Mouse (Mus musculus): ENCODE data around the gene Ppp6r1.

Gene Ppp6r1

DNA sequence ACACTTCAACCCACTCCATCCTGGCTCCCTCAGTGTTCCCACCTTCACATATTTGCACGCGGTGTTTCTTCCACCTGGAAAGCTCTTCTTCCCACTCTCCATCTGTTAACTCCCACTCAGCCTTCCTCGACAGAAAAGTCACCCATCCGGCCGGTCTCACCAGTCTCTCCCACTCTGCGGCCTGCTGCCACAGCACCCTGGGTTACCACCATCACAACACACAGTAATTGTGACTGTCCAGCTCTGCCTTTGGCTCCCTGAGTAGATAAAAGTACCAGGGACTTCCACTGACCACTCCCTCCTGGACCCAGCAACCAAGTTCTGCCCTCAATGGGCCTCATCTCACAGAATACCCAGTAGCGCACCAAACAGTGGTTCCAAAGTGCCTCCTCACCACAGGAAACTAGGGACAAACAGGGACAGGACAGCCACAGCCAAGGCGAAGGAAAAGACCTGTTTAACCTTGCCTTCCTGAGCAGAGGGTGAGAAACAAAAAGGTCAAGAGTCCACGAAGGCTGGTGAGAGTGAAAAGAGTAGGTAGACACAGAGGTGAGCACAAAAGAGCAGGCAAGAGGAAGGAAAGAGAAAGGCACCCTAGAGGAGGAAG lies 1.2 kb downstream of the Ppp6r1 start:
- DNase-seq (ENCODE audit: low read depth) = no peak

DNA sequence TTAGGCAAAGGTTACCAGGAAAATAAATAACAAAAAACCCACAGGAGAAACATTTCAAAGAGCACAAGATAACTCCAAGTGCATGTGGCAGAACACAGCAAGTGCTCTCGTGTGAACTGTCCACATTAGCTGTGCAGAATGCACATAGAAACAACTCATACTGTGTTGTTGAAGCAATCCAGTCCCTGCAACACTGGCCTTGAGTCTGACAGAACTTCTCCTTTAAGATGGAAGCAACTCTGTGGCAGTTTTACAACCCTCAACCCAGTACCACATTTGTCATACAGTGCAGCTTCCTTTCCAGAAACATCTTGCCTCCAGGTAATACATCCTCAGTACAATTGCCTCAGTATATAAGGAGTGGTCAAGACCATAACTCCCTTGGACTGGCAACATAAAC lies 2.0 kb downstream of the Ppp6r1 start:
- peak; percentile 61 for DNase-seq (ENCODE audit: low read depth)

DNA sequence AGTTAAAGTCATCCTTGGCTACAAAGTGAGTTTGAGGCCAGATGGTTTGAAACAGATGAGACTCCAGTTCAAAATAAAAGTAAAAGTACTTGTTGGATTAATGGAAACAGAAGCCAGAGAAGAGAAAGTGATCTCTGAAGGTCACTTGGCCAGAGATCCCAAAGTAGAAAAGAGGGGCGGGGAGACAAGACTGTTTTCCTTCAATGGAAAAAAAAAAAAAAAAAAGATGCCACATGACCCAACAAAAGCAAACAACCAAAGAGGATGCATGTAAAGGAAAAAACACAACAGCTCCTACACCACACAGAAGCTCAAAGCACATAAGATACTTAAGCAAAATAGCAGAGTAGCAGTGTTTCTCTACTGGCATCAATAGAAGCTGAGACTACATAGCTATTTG lies 2.9 kb downstream of the Ppp6r1 start:
- peak; percentile 33 for DNase-seq (ENCODE audit: low read depth)

DNA sequence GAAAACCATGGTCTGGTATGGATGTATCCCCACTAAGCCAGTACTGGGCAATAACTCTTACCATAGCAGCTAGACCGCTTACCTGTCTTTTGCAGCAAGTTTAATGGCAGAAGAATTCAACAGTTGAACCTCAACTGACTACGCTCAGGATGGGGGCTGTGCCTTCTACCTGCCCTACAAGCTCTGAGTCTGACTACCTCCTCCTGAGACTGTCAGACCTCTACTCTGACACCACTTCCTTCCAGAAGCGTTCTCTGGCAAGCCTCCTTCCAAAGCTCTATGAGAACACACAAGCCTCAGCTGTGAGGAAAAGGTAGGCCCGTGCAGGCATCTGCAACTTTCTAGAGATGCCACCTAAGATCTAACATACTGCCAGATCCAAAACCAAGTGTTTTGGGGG lies 3.4 kb downstream of the Ppp6r1 start:
- no peak for DNase-seq (ENCODE audit: low read depth)

DNA sequence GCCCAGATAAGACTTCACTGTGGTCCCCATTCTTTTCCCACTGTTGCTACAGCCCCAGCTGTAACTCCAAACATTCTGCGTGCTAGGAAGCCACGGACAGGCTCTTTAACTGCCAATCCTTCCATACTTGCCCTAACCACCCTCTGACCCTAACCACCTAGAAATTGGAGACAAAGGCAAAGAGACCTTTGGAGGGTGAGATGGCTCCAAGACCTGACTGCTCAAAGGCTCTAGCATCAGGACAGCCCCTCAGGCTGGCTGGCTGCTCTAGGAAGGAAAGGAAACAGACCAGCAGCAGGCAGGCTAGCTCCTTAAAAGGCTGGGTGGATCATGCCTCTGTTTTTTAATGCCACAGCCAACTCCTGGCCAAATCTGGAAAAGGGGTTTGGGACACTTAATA lies 4.6 kb downstream of the Ppp6r1 start:
- DNase-seq (ENCODE audit: low read depth) = no peak

DNA sequence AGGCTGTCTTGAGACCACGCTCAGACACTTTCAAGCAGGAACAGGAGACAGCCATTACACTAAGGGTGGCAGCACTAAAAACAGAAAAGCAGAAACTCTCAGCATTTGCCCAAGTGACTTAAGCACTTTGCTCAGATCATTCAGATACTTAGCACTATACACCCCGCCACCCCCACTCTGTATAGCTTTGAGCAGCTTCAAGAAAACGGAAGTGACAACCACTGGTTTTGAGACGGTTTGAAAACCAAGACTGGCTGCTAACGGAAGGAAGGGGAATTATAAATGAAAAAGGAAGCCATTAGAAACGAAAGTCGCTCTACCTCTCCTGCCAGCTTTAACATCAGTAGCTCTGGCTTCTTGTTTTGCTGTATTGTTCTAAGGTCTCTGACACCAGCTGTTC lies 5.0 kb downstream of the Ppp6r1 start:
- DNase-seq (ENCODE audit: low read depth) = peak; percentile 95

DNA sequence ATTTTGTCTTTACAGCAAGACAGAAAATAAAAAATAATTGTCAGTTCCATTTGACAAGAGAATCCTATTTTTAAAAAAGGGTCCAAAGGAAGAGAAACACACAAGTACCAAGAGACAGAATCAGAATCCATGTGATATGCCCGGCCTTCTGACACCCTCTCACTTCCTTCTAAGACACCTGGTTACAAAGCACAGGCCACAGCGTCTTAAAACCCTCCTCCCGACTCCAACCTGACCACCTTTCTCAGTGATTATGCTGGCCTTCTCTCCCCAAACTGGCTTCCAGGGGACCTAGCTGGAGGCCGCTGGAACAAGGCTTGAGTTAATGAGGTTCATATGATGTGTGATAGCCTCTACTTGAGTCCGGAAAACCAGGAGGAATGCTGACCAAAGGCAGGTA lies 5.5 kb downstream of the Ppp6r1 start:
- no peak for DNase-seq (ENCODE audit: low read depth)

DNA sequence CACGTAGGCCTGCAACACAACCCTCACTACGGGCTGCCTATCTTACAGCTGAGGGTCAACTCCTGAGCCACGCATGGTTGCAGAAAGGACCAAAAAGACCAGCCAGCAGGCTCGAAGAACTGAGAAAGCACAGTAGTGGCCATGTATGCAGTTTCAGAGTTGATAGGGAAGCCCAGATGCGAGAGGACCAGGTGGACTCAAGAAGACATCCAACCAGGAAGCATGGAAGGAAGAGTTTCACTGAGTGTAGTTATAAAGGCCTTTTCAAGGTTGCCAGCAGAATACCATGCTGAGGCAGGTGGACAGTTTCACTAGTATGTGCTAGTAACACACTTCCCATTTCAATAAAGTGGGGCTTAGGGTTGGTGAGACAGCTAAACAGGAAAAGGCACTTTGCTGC lies 6.1 kb downstream of the Ppp6r1 start:
- no peak for DNase-seq (ENCODE audit: low read depth)

DNA sequence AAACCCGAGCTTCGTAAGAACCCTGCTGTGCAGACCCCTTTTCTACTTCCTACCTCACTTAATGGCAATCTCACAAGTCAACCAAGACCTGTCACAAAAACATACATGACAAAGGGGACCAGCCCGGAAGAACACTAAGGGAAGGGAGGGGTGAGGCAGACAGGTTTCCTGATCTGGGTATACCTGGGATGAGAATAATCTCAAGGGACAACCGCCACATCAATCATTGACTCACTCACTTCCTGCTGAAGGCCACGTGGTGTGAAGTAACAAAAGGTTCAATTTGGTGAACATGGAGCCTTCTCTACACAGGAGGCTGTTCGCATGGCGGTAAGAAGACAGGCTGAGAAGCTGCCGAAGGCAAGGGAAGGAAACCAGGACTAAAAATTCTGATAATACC lies 7.2 kb downstream of the Ppp6r1 start:
- peak; percentile 69 for DNase-seq (ENCODE audit: low read depth)

DNA sequence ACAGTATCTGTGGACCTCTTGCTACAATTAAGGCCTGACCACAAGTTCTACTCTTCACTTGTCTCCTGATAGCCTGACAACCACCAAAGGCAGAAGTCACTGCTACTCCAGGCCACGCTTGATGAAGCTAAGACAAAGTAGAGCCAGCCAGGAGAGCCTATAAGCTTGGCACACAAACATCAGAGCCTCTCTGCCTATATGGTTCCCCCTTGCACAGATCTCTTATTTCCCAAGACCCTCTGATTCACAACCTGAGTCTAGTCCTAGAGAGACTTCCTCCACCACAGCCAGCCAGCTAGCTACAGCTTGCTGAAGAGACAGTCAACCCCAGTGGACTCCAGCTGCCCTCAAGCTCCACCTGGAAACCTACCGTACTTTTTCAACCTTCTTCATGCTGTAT lies 10.8 kb downstream of the Ppp6r1 start:
- peak; percentile 52 for DNase-seq (ENCODE audit: low read depth)

DNA sequence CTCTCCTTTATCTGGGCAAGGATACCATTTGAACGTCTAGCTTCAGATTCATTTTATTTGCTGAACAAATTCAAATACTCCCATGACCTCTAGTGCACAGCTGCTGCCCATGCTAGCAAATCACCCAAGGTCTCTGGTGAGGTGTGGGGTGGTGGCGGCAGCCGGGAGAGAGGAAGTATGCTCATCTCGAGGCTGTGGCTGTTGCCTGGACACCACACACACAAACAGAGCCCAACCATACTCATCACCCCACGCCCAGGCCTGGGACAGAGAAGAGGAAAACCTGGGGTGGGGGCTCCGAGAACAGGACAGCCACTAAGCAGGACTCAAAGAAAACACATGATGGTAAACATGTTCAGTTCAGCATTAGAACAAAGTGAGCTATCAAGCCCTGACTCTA lies 11.5 kb downstream of the Ppp6r1 start:
- peak; percentile 72 for DNase-seq (ENCODE audit: low read depth)

DNA sequence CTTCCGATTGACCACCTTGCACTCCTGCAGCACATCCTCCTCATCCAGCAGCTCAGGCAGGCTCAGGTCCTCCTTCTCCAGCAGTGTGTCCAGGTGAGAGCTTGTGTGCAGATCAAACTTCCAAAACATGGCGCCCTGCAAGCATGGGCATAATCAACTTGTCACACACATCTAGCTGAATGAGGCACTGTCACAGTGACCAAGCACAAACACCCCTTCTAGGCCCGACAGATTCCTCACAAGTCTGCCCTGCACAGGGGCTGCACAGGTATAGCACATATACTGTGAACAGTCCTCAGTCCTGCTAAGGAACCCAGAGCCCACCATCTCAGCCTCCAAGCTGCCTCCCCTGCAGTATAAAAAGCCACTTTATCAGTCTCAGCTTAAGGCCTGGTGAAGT lies 12.0 kb downstream of the Ppp6r1 start:
- no peak for DNase-seq (ENCODE audit: low read depth)

DNA sequence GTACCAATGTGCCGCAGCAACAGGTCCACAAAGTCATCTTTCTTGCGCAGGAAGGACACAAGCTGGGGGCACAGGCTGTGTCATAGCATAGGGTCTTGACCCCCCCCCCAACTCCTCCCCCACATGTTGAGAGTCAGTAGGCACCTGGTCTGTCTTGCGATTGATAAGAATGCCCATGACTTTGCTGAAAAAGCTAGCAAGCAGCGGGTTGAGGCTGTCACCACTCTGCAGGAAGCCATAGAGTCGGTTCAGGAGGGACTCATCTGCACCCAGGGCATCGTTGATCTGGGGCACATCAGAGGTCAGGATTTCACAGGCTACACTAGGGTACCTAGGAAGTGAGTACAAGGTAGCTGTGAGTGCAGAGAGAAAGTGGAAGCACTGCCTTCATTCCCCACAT lies 15.6 kb downstream of the Ppp6r1 start:
- no peak for DNase-seq (ENCODE audit: low read depth)

DNA sequence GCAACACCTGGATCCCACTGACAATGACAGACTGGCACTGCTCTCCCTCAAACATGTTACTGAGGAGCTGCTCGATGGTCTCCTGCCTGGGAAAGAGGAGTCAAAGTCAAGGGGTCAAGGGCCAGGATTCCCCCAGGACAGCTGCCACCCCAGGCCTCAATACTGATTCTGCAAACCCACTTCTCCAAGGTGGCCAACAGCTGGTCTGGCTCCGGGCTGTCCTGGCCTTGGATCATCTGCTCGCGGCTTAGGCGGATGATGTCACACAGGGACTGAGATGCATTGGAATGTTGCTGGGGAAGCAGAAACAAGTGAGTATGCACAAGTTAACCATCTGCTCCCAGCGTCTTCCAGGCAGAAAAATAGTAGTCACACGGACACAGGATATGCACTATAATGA lies 16.9 kb downstream of the Ppp6r1 start:
- no peak for DNase-seq (ENCODE audit: low read depth)

DNA sequence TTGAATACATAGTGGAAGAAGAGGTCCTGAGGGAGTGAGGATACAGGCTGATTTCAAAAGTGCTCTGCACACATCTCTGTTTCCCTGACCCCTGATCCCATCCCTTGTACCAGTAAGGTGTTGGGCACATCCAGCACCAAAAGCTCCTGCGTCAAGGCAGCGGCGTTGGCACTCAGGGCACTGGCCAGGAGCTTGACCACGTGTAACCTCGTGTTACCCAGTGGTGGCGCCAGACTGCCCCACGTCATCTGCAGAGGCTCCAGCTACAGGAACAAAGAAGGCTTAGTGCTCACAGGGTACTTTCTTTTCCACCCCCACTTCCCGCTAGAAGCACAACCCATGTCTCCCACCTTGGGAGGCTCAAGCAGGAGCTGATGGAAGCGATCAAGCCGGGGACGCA lies 17.7 kb downstream of the Ppp6r1 start:
- DNase-seq (ENCODE audit: low read depth) = no peak

DNA sequence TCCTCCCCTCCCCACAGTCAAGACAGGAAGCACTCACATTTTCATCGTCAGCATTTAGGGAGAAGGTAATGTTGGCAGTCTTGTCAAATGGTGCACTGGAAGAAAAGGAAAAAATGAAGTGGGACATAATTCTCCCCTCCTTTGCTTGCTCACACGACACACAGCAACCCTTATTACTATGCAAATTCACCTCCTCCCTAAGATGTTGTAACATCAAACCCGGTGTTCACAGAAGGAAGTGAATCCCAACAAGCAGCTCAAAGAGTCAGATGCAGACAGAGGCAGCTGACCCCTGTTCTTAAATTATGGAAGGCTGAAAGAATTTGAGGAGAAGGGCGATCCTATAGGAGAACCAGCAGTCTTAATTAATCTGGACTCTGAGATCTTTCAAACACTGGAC lies 22.6 kb downstream of the Ppp6r1 start:
- no peak for DNase-seq (ENCODE audit: low read depth)

DNA sequence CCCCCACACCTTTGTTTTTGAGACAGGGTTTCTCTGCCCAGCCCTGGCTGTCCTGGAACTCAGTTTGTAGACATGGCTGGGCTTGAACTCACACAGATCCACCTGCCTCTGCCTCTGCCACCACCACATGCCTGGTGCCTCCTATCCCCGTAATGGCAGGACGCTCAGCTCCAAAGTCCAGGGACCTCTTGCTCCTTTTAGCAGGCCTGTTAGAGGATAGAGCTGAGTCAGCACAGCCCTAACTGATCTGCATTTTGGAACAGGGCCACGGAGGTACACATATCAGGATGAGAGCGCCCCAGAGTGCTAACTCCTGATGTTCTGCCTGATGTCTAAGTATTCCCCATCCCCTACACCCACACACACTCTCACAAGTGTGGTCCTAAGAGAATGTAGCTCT lies 27.8 kb downstream of the Ppp6r1 start, which contains the start of gene Tmem86b:
Gene Tmem86b, minus strand, starts transcription at position 392 of the 400 bp plus-strand sequence.
- no peak for DNase-seq (ENCODE audit: low read depth)

DNA sequence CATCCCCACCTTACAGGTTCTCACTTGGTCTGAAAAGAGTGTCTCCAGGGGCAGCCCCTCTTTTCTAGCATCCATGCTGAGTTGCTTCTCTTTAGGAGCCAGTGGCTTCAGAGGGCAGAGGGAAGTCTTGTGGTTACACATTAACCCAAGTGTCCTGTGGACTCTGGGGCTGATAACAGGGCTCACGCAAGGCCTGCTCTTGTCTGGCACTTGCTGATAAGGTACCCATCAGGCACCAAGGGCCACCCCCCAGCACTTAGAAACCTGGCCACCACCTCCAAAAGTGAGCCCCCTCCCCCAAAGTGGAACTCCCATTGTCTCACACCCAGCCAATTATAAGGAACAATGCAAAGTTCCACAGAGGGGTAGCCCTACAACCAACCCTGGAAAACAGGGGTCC lies 28.6 kb downstream of the Ppp6r1 start:
- DNase-seq (ENCODE audit: low read depth) = peak; percentile 88

DNA sequence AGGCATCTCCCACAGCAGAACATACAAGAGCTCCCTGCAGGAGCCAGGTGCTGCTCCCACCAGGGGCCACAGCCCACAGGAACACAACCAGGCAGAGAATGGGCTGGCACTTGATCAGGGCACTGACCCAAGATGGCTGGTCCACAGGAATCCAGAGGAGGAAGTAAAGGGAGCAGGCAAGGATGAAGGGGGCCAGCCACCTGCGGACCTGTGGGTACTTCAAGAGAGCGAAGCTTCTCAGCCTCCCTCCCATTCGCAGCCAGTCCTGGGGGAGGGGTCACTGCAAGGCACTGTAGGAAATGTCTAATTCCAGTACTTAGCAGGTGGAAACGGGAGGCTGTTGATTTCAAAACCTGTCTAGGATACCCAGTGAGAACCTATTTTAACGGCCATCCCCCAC lies 29.2 kb downstream of the Ppp6r1 start:
- DNase-seq (ENCODE audit: low read depth) = no peak

DNA sequence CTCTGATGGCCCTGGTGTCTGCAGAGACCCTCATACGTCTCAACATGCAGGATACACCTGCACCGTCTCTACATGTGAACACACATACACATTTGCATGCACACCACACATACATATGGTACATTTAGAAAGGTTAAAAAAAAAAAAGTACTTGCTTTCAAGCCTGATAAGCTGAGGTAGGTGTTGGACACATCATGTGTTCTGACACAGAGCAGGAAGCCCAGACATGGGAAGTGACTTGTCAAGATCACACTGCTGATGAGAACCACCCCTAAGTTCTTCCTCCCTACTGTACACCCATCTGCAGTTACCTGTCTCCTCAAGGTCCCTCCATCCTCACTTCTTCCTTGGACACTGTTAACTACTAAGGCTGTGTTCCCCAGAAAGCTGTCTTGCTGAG lies 32.9 kb downstream of the Ppp6r1 start:
- peak; percentile 34 for DNase-seq (ENCODE audit: low read depth)

DNA sequence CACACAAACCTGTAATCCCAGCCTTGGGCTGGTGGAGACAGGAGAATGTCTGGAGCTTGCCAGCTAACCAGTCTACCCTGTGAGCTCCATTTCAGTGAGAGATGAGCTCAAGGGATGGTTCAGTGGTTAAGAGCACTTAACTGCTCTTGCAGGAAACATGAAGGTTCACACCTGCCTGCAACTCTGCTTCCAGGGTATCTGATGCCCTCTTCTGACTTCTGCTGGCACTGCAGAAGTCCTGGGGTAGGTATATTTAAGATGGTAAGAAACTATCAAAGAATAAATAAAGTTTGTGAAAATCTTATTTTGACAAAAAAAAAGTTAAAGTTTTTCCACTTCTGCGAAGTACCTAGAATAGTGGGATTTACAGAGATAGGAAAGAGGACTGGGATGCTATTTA lies 34.5 kb downstream of the Ppp6r1 start:
- peak; percentile 26 for DNase-seq (ENCODE audit: low read depth)

DNA sequence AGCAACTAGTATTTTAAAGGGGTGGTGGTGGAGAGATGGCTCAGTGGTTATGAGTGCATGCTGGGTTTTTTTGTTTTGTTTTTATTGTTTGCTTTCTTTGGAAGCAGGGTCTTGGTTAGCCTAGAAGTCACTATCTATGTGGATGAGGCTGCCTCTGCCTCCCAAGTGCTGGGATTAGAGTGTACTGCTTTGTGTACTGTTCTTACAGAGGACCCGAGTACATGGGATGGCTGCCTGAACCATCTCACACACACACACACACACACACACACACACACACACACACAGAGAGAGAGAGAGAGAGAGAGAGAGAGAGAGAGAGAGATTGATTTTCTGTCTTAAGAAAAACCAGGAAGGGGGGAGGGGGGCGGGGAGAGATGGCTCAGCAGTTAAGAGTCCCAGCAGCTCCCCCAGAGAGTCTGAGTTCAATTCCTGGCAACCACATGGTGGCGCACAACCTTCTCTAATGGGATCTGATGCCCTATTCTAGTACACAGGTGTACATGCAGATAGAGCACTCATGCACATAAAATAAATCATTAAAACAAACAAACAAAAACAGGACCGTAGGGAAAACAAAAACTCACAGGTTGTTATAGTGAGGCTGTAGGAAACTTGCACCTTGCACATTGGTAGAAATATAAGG lies 35.2 kb downstream of the Ppp6r1 start:
- peak; percentile 71 for DNase-seq (ENCODE audit: low read depth)

DNA sequence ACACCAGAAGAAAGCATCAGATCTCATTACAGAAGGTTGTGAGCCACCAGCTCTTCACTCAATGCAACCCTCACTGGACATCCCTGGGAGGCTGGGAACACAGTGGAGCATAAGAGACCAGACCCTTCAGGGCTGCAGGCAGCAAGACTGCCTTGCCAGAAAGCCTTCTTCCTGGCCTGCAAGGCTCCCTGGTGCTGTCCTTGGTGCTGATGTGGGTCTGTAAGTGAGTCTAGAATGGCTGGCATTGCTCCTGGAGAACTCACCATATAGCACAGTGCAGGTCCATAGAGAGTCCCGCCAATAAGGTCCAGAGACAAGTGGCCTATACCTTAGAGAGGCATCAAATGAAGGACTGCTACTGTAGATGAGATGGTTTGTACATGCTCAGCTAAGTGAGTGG lies 38.8 kb downstream of the Ppp6r1 start:
- DNase-seq (ENCODE audit: low read depth) = peak; percentile 77

DNA sequence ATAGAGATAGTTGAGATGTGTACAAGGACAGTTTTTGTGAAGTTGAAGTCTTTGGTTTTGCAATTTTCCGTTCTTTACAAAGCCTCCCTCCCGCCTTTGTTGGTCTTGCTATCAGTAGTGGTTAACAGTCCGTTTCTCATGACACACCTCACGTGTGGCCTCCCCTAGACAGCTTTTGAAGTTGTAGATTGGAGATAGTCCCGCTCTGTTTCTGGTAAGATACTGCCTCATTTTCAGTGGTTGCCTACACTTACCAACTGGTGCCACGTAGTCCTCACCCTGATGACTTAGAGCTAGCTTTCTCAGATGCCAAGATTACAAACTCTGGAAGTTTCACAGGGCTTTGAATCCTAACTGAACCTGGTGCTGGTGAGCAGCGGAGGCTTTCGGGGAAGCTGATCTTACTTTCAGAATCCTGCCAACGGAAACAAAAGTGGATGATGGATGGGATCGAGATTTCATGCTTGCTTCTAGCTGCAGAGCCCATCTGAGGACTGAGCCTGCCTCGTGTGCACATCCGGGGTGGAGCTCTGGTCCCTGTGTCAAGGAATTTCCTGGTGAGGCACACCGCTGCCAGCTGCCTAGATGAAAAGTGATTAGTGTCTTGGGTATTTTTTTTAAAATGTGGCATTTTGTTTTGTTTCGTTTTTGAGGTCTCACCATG lies 44.9 kb downstream of the Ppp6r1 start:
- peak; percentile 47 for DNase-seq (ENCODE audit: low read depth)

Data from 416B (cell line).